Mouse (Mus musculus) kidney, postnatal 14 days (tissue): ENCODE measurements at regions not wholly inside any gene's neighbourhood (a gene's known extent, or its start where the extent isn't known, plus 50 kb on each side); places are given as distances from the start of the nearest gene placed in this dataset.

Source experiments
- DNase-seq: peaks from one replicate; pipeline ENCODE4 v3.0.0; 2022; ENCODE audit warnings: mixed read lengths

- no peak for DNase-seq
These were observed 216.8 kb upstream of the Aco1 start for GRCm38 (mm10) chr4:39926021-39926591.

DNA sequence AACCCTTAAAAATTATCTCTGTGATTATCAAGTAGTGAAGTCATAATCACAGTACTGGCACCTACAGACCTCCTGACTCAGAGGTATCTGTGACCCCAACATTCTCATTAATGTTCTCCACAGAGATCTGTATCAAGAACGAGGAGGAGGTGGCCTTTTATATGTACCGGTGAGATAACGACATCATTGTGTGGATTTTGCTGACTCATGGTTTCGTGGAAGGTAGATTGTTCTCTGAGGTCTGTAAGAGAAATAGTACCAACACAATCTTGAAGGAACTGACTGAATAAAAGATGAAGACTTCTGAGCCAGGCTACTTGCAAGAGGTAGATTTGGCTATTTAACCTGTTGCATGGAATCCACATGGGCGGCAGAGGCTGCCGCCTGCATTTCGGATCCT is 216.3 kb upstream of the Aco1 start:
- no peak for DNase-seq

DNA sequence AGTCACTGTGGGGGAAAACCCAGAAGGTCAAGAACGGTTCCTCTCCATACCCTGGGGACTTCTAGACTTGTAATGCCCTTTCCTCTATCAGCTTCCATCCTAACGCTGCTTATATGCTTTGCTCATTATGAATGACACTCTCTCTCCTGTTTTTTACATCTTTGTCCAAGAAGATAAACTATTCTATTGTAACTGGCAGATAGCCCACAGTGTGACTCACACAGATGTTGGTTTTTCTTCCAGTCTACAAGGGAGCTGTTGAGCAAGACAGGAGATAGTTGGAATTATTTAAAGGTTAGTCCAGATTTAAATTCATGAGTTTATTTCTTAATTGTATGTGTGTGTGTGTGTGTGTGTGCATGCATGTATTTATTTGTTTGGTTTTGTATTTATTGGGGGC is 214.4 kb upstream of the Aco1 start:
- no peak for DNase-seq

- no peak for DNase-seq
These were observed 208.7 kb upstream of the Aco1 start for GRCm38 (mm10) chr4:39934025-39934708.

GRCm38 (mm10) chr4:39958687-39959086 is 184.2 kb upstream of the Aco1 start:
- DNase-seq = no peak

- no peak for DNase-seq
These were observed 174.9 kb upstream of the Aco1 start for GRCm38 (mm10) chr4:39967938-39968337.

DNA sequence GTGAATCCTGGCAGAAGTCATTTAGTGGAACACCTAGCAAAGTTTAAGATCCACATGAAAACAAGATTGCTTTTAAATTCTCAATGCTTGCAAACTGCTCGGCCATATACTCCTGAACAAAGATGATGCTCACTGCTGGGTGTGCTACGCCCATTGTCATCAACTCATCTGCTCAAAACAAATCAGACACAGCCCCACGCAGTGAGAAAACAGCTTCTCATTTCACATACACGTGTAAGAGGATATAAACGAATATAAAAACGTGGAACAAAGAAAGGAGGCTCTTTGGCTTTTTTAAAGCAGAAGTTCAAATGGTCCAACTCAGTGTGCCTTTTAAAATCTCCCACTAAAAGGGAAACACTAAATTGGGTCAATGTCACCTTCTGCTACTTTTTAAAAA is 151.5 kb upstream of the Aco1 start:
- DNase-seq = no peak

GRCm38 (mm10) chr4:39991851-39992250 is 151.0 kb upstream of the Aco1 start:
- no peak for DNase-seq

- DNase-seq = no peak
These were observed 144.0 kb upstream of the Aco1 start for GRCm38 (mm10) chr4:39998771-39999422.

GRCm38 (mm10) chr4:40014666-40015065 is 128.2 kb upstream of the Aco1 start:
- peak; percentile 75 for DNase-seq

DNA sequence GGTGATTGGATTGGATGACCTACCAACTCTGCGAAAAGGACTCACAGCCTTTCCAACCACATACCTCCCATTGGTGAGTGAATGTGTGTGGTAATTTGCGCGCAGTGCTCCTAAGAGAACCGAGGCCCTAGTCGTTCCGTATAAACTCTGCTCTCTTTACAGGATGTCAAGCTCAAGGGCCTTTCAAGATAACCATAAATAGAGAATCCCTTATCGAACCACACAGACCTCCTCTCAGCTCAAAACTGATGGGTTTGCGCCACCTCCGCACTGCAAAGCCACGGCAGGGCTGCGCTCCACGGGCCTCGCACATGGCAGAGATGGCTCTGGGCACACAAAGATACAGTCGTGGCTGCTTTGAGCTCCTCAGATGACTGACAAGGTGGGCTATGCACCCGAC is 126.0 kb upstream of the Aco1 start:
- DNase-seq = no peak

- peak; percentile 6 for DNase-seq
These were observed 124.7 kb upstream of the Aco1 start for GRCm38 (mm10) chr4:40018208-40018607.

DNA sequence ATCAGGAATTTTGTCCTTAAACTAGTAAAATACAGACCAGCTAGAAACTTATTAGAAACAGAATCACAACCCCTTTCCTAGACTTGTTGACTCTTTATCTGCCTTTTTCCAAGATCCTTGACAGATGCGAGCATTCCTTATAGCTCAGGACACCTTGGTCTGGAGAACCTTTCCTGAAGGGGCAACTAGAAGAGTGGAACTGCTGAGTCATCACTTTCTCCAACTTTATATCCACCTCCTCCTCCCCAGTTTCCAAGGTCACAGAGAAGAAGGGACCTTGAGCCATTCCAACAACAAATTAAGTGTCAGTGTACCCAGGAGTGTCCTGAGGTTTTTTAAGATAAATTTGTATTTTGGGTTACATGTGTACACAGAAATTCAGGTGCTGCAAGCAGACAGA is 111.5 kb upstream of the Aco1 start:
- DNase-seq = no peak

- DNase-seq = no peak
These were observed 95.0 kb upstream of the Aco1 start for GRCm38 (mm10) chr4:40047846-40048245.

GRCm38 (mm10) chr4:40049086-40049485 is 93.8 kb upstream of the Aco1 start:
- no peak for DNase-seq

DNA sequence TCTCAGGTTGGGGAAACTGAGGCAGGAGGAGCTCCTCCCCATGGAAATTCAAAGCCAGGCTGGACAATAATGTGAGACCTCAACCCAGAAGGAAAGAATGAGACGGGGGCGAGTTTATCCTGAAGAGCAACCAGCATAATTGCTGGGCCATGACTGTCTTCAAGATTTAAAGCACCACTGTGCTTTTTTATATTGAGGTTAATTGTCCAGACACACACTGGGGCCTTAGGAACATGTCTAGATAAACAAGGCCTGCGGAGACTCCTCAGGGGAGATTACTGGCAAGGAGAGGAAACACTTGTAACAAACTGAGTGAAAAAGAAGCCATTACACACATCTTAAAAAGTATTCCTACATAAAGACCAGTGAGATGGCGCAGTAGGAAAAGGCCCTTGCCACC is 91.0 kb upstream of the Aco1 start:
- no peak for DNase-seq

DNA sequence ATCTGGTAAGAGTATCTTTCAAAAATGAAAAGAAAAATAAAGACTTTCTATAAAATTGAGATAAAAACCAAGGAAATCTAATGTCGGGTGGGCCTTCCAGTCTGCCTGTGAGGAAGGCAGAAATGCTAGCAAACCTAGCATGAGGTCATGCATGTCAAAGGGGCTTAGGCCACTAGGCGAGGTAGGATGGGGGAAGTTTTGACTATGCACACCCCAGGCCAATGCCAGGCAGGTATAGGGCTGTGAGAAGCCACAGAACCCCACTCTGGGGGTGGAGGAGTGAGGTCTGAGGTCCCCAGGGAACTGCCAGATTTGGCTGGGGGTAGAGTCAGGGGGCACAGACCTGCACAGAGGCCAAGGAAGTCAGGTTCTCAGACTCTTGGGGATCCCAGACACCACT is 89.5 kb upstream of the Aco1 start:
- DNase-seq = no peak

DNA sequence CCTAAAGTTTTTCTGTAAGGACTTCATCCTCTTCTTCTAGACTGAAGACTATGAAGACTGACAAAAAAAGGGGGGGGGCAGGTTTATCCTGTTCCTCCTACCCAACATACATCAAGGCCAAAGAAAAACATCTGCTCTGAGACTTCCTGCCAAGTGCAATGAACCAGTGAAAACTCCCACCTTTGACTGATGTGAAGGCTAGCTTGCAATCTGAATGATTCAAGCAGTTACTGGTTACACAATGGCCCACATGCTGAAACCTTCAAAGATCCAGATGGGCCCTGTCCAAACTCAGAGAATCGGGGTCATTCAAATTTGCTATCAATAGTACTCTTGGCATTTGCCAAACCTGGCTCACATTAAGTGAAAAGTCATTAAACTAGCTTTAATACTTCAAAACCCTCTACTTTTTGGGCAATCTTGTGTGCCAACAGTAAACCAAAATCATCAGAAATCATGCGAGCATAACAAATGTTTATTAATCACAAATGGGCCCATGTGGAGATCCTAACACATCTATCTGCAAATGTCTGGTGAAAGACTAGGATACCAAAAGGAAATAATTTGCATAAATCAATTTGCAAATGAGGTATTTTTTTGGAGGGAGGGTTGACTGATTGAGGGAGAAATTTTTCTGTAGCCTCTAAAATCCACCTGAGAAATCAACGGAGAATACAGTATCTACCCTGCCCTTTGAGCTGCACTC is 79.0 kb upstream of the Aco1 start:
- no peak for DNase-seq

- DNase-seq = peak; percentile 4
These were observed 78.4 kb upstream of the Aco1 start for GRCm38 (mm10) chr4:40064457-40064836.

DNA sequence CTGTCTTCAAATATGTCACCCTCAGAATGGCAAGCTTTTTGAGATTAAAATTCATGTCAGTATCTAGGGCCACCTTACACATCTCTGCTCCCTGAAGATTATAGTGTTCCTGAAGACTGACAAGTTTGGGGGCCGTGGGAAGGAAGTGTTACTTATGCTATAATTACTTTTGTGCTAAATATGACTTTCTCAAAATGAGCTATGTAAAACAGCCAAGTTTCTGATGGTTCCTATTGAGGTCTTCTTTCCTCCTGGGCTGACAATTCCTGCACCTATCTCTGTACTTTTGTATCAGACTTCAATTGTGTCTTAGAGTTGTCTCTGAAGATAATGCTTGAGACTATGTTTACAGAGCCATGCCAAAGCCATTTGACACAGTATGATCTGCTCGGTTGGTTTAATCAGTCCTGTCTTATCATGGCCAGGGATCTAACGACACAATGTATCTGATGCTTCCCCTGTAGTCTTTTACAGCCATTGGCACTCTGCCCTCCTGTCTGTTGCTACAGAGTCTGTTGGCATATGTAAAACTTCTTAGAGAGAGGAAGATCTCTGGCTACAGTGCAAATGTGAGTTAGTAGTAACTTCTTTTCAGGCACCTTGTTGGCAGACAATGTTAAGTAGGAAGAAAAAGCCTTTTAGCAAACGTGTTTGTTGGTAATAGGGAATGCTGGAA is 71.8 kb upstream of the Aco1 start:
- no peak for DNase-seq

GRCm38 (mm10) chr4:40081035-40081434 is 61.8 kb upstream of the Aco1 start:
- DNase-seq = no peak

- DNase-seq = no peak
These were observed 52.6 kb upstream of the Aco1 start for GRCm38 (mm10) chr4:40090295-40090694.
